Mouse (Mus musculus) spleen, postnatal 0 days (tissue): ENCODE data around the gene Orc5. TPM values are rescaled to one million over a fixed set of nuclear protein-coding genes. Genes with fewer than 3 reads are reported as not detected.

Experiments
- polyA plus RNA-seq: library from polyadenylated mRNA; unstranded; fragments of >200 nt; fragmentation: Nextera tagmentation; extraction: Ambion mirVana; gene quantifications from 2 replicates; pipeline ENCODE4 v1.2.1, GENCODE M21; 2015

The Orc5 gene
- 56.5 and 57.5 TPM in 2 replicates for polyA plus RNA-seq

GRCm38 (mm10) chr5:22550033-22550551, at the start of gene Orc5:
Gene Orc5, minus strand, starts transcription at chr5:22550429.

Other genes starting within 250 kb of the Orc5 start
- gene Reln, start 205.7 kb downstream of the Orc5 start, polyA plus RNA-seq = 3.0 and 3.6 TPM in 2 replicates
- 0.11 and 0.13 TPM in 2 replicates for gene Lhfpl3, start 195.6 kb upstream of the Orc5 start, polyA plus RNA-seq